Mouse (Mus musculus) adrenal gland, postnatal 10 days (tissue): ENCODE data around the gene Slfn14. TPM values are rescaled to one million over a fixed set of nuclear protein-coding genes. Genes with fewer than 3 reads are reported as not detected.
"Not testable (repeated sequence)": the region's sequence is repeated elsewhere in the genome, so short reads cannot be mapped to it uniquely, and the experiment has no call there.

Experiments
- DNase-seq: peaks from one replicate; pipeline ENCODE4 v3.0.0; 2021; ENCODE audit warnings: mixed read lengths
- total RNA-seq, 2 experiments: library from RNA; stranded (reverse); gene quantifications; 2 replicates each; pipeline ENCODE4 v1.2.3; 2021

The Slfn14 gene
- total RNA-seq, 2 experiments from 2014 or later: 0.60 to 2.0 TPM

GRCm38 (mm10) chr11:83282084-83282483 is 4.4 kb downstream of the Slfn14 start:
- no peak for DNase-seq

DNA sequence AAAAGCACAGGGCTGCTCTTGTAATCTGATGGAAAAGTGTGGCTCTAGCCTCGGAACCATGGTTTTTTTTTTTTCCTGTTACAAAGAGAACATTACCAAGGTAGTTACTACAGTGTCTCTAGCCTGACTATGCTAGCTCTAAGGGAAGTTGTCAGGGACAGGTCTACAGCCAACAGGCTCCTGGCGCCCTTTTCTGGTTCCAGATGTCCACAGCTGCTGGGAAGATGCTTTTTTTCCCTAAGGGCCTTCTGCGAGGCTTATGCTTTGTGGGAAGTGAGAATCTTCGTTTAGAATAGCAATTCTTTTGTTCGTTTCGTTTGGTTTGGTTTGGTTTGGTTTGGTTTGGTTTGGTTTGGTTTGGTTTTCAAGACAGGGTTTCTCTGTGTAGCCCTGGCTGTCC is 6.8 kb downstream of the Slfn14 start:
- no peak for DNase-seq

GRCm38 (mm10) chr11:83279024-83279423 is 7.5 kb downstream of the Slfn14 start:
- no peak for DNase-seq

- no peak for DNase-seq
Measured at GRCm38 (mm10) chr11:83276251-83276650, 10.3 kb downstream of the Slfn14 start.

- no peak for DNase-seq
Measured at GRCm38 (mm10) chr11:83271951-83272843, 14.3 kb downstream of the Slfn14 start.

- peak; percentile 84 for DNase-seq
Measured at GRCm38 (mm10) chr11:83271151-83271950, 15.2 kb downstream of the Slfn14 start.

DNA sequence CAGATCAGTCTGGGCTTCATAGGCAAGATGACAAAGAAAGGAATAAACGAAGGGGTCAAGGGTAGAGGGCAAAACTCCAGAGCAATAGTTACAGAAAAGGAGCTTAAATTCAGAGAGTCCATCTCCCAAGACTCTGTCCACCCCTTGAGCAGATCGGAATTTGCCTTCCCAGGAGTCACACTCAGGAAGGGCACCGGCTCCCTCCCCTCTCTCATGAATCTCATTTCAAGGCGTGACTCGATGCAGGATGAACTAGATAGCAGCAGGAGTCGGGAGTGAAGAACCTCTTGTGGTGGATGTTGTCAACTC is 15.7 kb downstream of the Slfn14 start:
- no peak for DNase-seq

- DNase-seq: no peak
Measured at GRCm38 (mm10) chr11:83263146-83263545, 23.4 kb downstream of the Slfn14 start.

- no peak for DNase-seq
Measured at GRCm38 (mm10) chr11:83262673-83263072, 23.9 kb downstream of the Slfn14 start.

GRCm38 (mm10) chr11:83257211-83257610 is 29.3 kb downstream of the Slfn14 start:
- peak; percentile 75 for DNase-seq

- DNase-seq: no peak
Measured at GRCm38 (mm10) chr11:83239811-83240210, 46.7 kb downstream of the Slfn14 start.

GRCm38 (mm10) chr11:83238389-83238788 is 48.1 kb downstream of the Slfn14 start:
- DNase-seq: no peak

GRCm38 (mm10) chr11:83237390-83237789 is 49.1 kb downstream of the Slfn14 start:
- not testable (repeated sequence) for DNase-seq

GRCm38 (mm10) chr11:83233621-83234020 is 52.9 kb downstream of the Slfn14 start:
- not testable (repeated sequence) for DNase-seq

DNA sequence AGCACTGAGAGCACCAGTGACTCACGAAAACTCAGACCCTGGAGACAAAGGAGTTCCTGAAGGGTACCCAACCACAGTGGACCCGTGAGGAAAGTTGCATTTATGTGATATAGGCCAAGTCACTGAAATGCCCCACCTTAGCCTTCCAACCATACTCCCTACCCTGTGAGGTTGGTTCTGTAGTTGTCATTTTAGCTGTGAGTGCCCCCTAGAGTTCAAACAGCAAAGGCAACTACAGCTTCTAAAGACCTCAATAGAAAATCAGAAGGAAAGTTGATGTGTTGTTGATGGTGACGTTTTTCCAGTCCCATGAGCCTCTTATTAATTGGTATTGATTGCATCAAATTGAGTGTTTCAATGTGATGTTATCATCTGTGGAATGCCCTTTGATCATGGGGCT is 55.6 kb downstream of the Slfn14 start:
- DNase-seq: peak; percentile 11

GRCm38 (mm10) chr11:83227926-83228723 is 58.4 kb downstream of the Slfn14 start:
- no peak for DNase-seq

DNA sequence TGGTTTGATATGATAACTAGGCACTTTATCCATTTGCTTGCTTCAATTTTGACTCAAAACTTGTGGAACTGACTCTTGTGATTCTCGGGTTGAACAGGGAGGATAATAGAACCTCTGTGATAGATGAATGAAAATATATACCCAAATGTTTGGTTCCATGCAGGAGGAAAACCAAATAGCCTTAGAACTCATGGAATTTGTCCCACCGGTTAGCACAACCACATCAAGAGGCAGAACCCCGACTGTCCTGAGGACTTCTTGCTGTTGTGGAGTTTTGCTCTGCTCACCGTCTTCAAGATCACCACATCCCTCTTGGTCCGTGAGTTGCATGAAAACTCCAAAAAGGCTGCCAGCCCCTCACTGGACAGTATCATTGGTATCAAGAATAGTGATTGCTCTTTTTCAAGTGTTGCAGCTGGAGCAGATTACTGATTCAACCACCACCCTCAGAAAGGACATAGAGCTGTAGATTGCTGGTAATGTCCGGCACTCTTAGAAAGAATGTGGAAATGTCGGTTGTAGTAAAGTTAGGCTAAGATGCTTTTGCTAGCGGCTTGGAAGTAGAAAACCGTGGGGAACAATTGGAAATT is 61.1 kb downstream of the Slfn14 start:
- DNase-seq: no peak

Other genes with a start within 250 kb of the Slfn14 start
- 1 to 10 TPM; 6.6 to 8.3 TPM for gene Slfn2, start 221.6 kb downstream of the Slfn14 start, total RNA-seq
- gene Slfn1, start 169.9 kb downstream of the Slfn14 start, total RNA-seq: 1 to 10 TPM in 1 of 2 experiments, under 1 TPM in 1; 0.97 to 1.7 TPM
- gene Slfn4, start 111.5 kb downstream of the Slfn14 start, total RNA-seq: under 1 TPM; 0.24 to 0.36 TPM
- 1 to 10 TPM; 3.3 to 3.9 TPM for gene Slfn3, start 95.4 kb downstream of the Slfn14 start, total RNA-seq
- gene Ap2b1, start 12.3 kb upstream of the Slfn14 start, total RNA-seq: 10 to 100 TPM; 78.1 to 96.0 TPM
- gene Pex12, start 15.9 kb upstream of the Slfn14 start, total RNA-seq: 10 to 100 TPM in 1 of 2 experiments, 1 to 10 TPM in 1; 8.4 to 13.1 TPM
- gene Rasl10b, start 122.4 kb upstream of the Slfn14 start, total RNA-seq: 1 to 10 TPM; 8.5 to 9.1 TPM
- gene Gas2l2, start 142.7 kb upstream of the Slfn14 start, total RNA-seq: not detected
- gene 1700020L24Rik, start 151.0 kb upstream of the Slfn14 start, total RNA-seq: 1 to 10 TPM in 1 of 2 experiments, under 1 TPM in 1; 0.30 to 1.4 TPM
- 10 to 100 TPM in 1 of 2 experiments, 1 to 10 TPM in 1; 9.8 to 15.1 TPM for gene Mmp28, start 176.3 kb upstream of the Slfn14 start, total RNA-seq
- 10 to 100 TPM; 54.9 to 58.4 TPM for gene Taf15, start 186.4 kb upstream of the Slfn14 start, total RNA-seq
- not detected for gene Heatr9, start 235.4 kb upstream of the Slfn14 start, total RNA-seq
- 1 to 10 TPM; 7.9 to 8.8 TPM for gene Ccl5, start 243.8 kb upstream of the Slfn14 start, total RNA-seq